Mouse (Mus musculus) limb, embryonic 11.5 days (tissue): ENCODE measurements around the gene Runx1. TPM values are rescaled to one million over a fixed set of nuclear protein-coding genes. Genes with fewer than 3 reads are reported as not detected.
A peak's percentile ranks its signal among the peaks of the same experiment; 100 is the strongest.

ENCODE experiments used
- ATAC-seq: fragments of 200-750 bp; cut with Nextera tagmentation; 2 replicates; pipeline ENCODE4 v1.8.0; 2017; ENCODE audit warnings: low read depth; ENCODE audit not compliant: insufficient number of reproducible peaks, low FRiP score, low TSS enrichment
- DNase-seq: peaks from one replicate; pipeline ENCODE4 v3.0.0-alpha.2; 2015; ENCODE audit warnings: low spot score
- H3K27ac ChIP-seq: fragments of 300-500 bp; sonication (generic); replicated peaks from 2 replicates; pipeline ENCODE4 v1.5.1; 2014; ENCODE audit warnings: low read depth, mild to moderate bottlenecking, low read length
- H3K27me3 ChIP-seq: fragments of 300-500 bp; sonication (generic); 2 replicates; pipeline ENCODE4 v1.6.1; 2014; ENCODE audit warnings: mild to moderate bottlenecking, low read length, mixed read lengths; ENCODE audit not compliant: control insufficient read depth, insufficient read depth
- H3K36me3 ChIP-seq: fragments of 300-500 bp; sonication (generic); 2 replicates; pipeline ENCODE4 v1.6.1; 2014; ENCODE audit warnings: mild to moderate bottlenecking, low read length, moderate library complexity, mixed read lengths; ENCODE audit not compliant: control insufficient read depth, insufficient read depth
- H3K4me1 ChIP-seq: fragments of 300-500 bp; sonication (generic); 2 replicates; pipeline ENCODE4 v1.6.1; 2014; ENCODE audit warnings: low read length, mixed read lengths; ENCODE audit not compliant: control insufficient read depth, insufficient read depth
- H3K4me2 ChIP-seq: fragments of 300-500 bp; sonication (generic); 2 replicates; pipeline ENCODE4 v1.6.1; 2014; ENCODE audit warnings: low read depth, mild to moderate bottlenecking, moderate library complexity; ENCODE audit not compliant: severe bottlenecking
- H3K4me3 ChIP-seq: fragments of 300-500 bp; sonication (generic); 2 replicates; pipeline ENCODE4 v1.5.1; 2014; ENCODE audit warnings: low read depth, low read length
- H3K9ac ChIP-seq: fragments of 300-500 bp; sonication (generic); 2 replicates; pipeline ENCODE4 v1.6.1; 2014; ENCODE audit warnings: mild to moderate bottlenecking, low read length
- H3K9me3 ChIP-seq: fragments of 300-500 bp; sonication (generic); 2 replicates; pipeline ENCODE4 v1.6.1; 2016; ENCODE audit warnings: low read length; ENCODE audit not compliant: control insufficient read depth
- WGBS: fragments of 180-500 bp; shearing (Covaris S2); extraction: QIAGEN DNeasy Blood & Tissue Kit; methylation state at CpG from one replicate; pipeline ENCODE4 v1.1.7; 2014; 5-methylcytosine and 5-hydroxymethylcytosine counted together
- polyA plus RNA-seq: library from polyadenylated mRNA; unstranded; fragments of >200 nt; fragmentation: Nextera tagmentation; extraction: Ambion mirVana; gene quantifications from 2 replicates; pipeline ENCODE4 v1.2.1, GENCODE M21; 2014

Gene Runx1
- polyA plus RNA-seq, 1 experiment from 2014 or later, result 2.7 TPM

DNA sequence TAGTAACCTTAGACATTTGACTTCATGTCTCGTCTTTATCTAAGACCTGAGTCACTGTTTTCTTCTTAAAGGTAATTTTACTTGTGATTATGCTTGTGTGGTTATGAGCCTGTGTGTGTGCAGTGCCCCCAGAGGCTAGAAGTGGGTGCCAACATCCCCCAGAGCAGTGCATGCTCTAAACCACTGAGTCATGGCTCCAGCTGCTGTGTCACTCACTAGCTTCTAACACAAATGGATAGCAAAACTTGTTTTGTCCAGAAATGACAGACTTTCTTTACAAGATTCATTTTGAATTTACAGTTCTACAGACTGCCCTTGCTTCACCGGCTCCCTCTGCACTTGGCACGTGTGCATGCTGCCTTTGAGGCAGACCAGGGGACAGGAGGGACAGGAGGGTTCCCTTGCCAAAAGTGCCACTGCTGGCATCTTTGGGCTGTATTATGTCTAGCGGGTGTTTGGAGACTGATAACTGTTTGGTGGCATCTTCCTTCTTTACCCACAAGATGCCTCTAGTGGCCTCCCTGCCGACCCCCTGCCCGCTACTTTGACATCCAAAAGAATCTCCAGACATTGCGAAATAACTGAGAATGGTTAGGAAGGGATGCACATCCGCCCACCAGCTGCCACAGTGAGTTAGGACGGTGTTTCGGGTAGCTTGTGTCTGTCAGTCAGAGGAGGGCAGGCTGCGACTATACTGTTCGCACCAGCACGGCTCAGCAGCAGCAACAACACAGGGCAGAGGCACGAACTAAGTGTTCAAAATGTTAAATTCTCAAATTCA lies 217.6 kb downstream of the Runx1 start:
- DNase-seq (no peak), ATAC-seq (no peak)
- peaks cover 9% of the 10 kb centered on the region; the same call in 1 of the 2 replicates for H3K27me3 ChIP-seq
- 43% methylated on average over 14 of the region's 14 CpGs for WGBS
- H3K9ac ChIP-seq, result no peak overlapping the region
- no peaks in the 10 kb centered on the region for H3K36me3 ChIP-seq
- H3K27ac ChIP-seq, result peak overlapping the region; percentile 79
- no peak overlapping the region for H3K4me3 ChIP-seq
- H3K9me3 ChIP-seq, result no peaks in the 10 kb centered on the region
- H3K4me2 ChIP-seq, result peak overlapping the region; percentile 24
- H3K4me1 ChIP-seq, result peaks cover 34% of the 10 kb centered on the region

DNA sequence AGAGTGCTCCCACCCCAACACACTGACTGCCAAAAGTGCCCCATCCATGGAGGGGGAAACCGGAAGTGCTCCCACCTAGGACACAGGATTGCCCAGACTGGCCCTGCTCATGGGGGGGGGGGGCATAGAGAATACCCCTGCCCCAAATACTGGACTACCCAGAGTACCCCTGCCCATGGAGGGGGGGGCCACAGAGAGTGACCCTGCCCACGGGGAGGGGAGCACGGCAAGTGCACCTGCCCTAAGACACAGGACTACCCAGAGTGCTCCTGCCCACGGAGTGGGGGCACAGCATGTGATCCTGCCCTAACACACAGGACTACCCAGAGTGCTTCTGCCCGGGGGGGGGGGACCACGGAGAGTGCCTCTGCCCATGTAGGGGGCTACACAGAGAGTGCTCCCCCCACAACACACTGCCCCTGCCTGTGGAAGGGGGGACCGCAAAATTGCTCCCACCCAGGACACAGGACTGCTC lies 219.4 kb downstream of the Runx1 start:
- WGBS, result 70% methylated on average over 5 of the region's 7 CpGs
- Histone ChIP-seq H3K9ac (no peak overlapping the region), H3K27ac (no peak overlapping the region), H3K4me1 (peaks cover 27% of the 10 kb centered on the region), H3K36me3 (no peaks in the 10 kb centered on the region), H3K9me3 (no peaks in the 10 kb centered on the region), H3K4me3 (no peak overlapping the region), H3K4me2 (no peak overlapping the region), H3K27me3 (peaks cover 9% of the 10 kb centered on the region; the same call in 1 of the 2 replicates)
- ATAC-seq (no peak), DNase-seq (no peak)

DNA sequence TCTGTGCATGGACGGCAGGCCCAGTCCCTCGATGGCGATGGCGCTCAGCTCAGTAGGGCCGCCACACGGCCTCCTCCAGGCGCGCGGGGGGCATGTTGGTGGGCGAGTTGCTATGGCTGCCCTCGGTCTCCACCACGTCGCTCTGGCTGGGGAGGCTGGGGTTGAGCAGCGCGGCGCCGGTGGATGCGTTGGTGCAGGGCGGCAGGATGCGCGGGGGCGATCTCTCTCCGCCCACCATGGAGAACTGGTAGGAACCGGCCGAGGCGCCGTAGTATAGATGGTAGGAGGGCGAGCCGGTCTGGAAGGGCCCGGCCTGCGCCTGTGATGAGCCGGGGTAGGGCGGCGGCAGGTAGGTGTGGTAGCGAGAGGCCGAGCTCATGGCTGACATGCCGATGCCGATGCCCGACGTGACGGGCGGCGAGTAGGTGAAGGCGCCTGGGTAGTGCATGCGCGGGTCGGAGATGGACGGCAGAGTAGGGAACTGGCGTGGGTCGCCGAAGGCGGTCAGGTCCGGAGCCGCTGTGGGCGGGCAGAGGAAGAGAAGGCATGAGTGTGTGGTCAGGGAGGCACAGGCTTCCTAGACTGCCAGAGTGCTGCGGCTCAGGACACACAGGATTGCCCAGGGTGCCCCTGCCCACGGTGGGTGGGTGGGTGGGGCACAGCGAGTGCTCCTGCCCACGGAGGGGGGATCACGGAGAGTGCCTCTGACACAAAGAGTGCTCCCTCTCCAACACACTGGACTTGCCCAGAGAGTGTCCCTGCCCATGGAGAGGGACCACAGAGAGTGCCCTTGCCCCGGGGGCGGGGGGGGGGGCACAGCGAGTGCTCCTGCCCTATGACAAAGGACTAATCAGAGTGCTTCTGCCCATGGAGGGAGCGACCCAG lies 220.1 kb downstream of the Runx1 start:
- no peak overlapping the region for H3K27ac ChIP-seq
- peak overlapping the region; percentile 38 for H3K4me3 ChIP-seq
- H3K4me2 ChIP-seq, result peak overlapping the region; percentile 49
- DNase-seq, result peak; percentile 66
- H3K9me3 ChIP-seq, result no peaks in the 10 kb centered on the region
- WGBS, result 9% methylated on average over 63 of the region's 64 CpGs
- peaks cover 25% of the 10 kb centered on the region for H3K4me1 ChIP-seq
- H3K9ac ChIP-seq, result peak overlapping the region; percentile 58
- H3K27me3 ChIP-seq, result peaks cover 9% of the 10 kb centered on the region; the same call in 1 of the 2 replicates
- ATAC-seq, result peak; percentile 36; the same call in 1 of the 2 replicates
- no peaks in the 10 kb centered on the region for H3K36me3 ChIP-seq

DNA sequence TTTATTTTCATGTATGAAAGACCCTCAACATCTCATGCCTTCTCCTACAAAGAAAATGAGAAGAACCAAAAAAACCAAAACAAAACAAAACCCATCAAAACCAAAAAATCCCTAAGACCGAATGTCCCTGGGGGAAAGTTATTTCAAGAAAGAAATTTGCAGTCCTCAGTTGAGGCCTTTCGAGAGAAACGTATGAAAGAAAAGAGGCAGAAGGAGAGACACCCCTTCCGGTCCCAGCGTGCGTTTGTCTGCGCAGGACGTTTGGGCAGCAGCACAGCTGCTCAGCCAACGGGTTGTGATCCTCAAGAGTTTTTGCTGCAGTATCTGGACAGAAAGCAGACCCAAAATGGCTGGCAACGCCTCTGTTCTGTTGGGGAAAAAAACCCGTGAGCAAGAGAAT lies 223.4 kb downstream of the Runx1 start:
- H3K9ac ChIP-seq, result no peak overlapping the region

DNA sequence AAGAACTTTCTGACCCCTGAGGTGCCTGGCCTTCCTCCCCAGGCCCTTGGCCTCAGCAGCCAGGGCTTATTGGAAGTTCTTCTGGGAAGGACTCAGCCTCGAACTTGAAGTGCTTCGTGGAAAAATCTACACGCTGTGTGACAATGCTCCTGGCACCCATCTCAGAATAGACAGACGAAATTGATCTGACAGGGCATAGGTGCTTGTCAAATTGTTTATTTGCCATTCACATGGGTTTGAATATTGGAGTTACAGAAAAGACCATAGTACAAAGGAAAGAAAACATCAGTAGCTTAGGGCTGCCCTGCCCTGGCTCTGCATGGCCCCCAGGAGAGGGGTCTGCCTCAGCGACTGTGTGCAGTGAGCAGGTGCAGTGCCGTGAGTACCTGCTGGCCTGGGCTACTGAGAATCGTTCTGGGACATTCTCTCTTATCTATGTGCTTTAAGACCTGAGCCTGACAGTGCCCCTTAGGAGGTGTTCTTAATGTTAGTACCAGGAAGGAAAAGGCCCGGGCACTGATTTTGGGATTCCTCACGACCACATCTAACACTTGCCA lies 224.6 kb downstream of the Runx1 start:
- no peak overlapping the region for H3K4me2 ChIP-seq
- peaks cover 6% of the 10 kb centered on the region; the same call in 1 of the 2 replicates for H3K27me3 ChIP-seq
- H3K9me3 ChIP-seq, result no peaks in the 10 kb centered on the region
- ATAC-seq (no peak), DNase-seq (no peak)
- peaks cover 5% of the 10 kb centered on the region; the same call in 1 of the 2 replicates for H3K4me1 ChIP-seq
- 77% methylated on average over 9 of the region's 9 CpGs for WGBS
- no peak overlapping the region for H3K9ac ChIP-seq
- H3K4me3 ChIP-seq, result no peak overlapping the region
- no peaks in the 10 kb centered on the region for H3K36me3 ChIP-seq
- no peak overlapping the region for H3K27ac ChIP-seq

More for the DNA sequence above, 223.4 kb downstream of the Runx1 start:
- ATAC-seq (no peak), DNase-seq (no peak)
- Histone ChIP-seq H3K27me3 (peaks cover 9% of the 10 kb centered on the region; the same call in 1 of the 2 replicates), H3K4me1 (peaks cover 5% of the 10 kb centered on the region; the same call in 1 of the 2 replicates), H3K4me2 (no peak overlapping the region), H3K9me3 (no peaks in the 10 kb centered on the region), H3K27ac (no peak overlapping the region), H3K4me3 (no peak overlapping the region), H3K36me3 (no peaks in the 10 kb centered on the region)
- WGBS, result 82% methylated on average over 11 of the region's 11 CpGs

DNA sequence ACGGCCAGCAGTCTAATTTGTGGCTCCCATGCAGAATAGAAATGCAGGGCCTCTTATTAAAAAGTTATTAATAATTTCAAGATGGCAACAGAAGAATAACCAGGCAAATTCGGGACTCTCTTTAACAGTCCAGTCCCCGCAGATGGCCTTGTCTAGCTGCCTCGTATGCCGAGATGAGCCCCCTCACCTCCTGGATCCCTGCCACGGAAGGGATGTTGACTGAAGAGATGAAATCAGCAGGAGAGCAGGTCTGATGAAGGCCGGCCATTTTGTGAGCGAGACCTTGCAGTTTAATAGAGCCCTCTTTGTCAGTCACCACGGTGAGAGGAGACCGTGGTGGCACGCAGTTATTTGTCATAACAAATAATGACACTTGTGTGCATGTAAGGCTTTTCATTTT lies 226.5 kb downstream of the Runx1 start:
- Histone ChIP-seq H3K27me3 (no peaks in the 10 kb centered on the region), H3K36me3 (no peaks in the 10 kb centered on the region), H3K9me3 (no peaks in the 10 kb centered on the region), H3K27ac (no peak overlapping the region), H3K4me1 (no peaks in the 10 kb centered on the region), H3K4me3 (no peak overlapping the region), H3K9ac (no peak overlapping the region), H3K4me2 (no peak overlapping the region)
- ATAC-seq, result no peak
- DNase-seq, result no peak
- 72% methylated on average over 11 of the region's 11 CpGs for WGBS

DNA sequence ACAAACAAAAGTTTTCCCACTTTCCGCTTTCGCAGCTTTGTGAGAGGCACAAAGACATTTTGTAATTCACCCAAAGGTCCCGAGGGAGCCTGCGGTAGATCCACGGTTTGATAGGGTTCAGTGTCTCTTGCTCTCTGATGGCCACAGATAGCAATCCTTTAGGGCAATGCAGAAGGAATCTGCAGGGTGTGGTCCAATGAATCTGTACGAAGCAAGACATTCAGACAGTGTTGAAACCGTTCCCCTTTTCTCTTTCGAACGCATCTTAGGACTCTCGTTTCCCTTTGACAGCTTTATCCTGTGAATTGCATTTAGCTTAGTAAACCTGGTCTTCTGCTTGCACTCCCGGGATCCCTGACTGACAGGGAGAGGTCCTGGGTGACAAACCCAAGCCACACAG lies 228.3 kb downstream of the Runx1 start:
- Histone ChIP-seq H3K4me1 (no peaks in the 10 kb centered on the region), H3K4me3 (no peak overlapping the region), H3K9ac (no peak overlapping the region), H3K36me3 (no peaks in the 10 kb centered on the region), H3K27me3 (no peaks in the 10 kb centered on the region), H3K9me3 (no peaks in the 10 kb centered on the region), H3K4me2 (no peak overlapping the region), H3K27ac (no peak overlapping the region)
- no peak for DNase-seq
- WGBS, result 86% methylated on average over 11 of the region's 11 CpGs
- ATAC-seq, result no peak

DNA sequence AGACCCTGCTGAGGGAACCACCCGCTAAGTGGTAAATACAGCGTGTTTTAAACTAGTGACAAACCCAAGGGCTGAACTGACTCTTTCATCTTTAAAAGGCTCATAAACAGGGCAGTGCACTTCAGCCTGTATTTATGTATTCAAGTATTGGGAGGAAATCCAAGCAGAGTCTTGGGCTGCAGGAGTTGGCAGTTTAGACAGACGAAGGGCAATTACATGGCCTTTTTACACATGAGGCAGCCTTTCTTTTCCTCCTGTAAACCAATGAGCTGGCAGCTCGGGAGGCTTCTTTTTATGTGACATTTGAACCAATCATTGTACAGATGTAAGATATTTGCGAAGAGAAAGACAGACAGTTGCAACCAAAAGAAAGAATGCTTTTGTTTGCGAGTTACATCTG lies 233.7 kb downstream of the Runx1 start:
- Histone ChIP-seq H3K36me3 (no peaks in the 10 kb centered on the region), H3K4me3 (no peak overlapping the region), H3K27me3 (no peaks in the 10 kb centered on the region), H3K4me1 (peaks cover 4% of the 10 kb centered on the region; the same call in 1 of the 2 replicates), H3K9ac (no peak overlapping the region), H3K27ac (no peak overlapping the region), H3K4me2 (no peak overlapping the region), H3K9me3 (no peaks in the 10 kb centered on the region)
- WGBS, result 31% methylated on average over 6 of the region's 6 CpGs
- ATAC-seq, result 0 out of 2 replicates have a peak, but pooled peaks have one; percentile 39
- DNase-seq, result no peak
